Mouse (Mus musculus) common myeloid progenitor, adult 5-6 weeks (primary cell): Measurements from ENCODE around the gene Pdcd2. TPM values are rescaled to one million over a fixed set of nuclear protein-coding genes. Genes with fewer than 3 reads are reported as not detected.

ENCODE experiments used
- ATAC-seq: replicated peaks from 2 replicates; pipeline ENCODE4 v1.8.0; 2016; ENCODE audit warnings: low read depth, mild to moderate bottlenecking, moderate TSS enrichment, inconsistent platforms; ENCODE audit not compliant: poor library complexity, severe bottlenecking
- total RNA-seq: library from RNA; stranded (forward); fragments of 200-1000, 187-1606 nt; gene quantifications from 2 replicates; pipeline ENCODE4 v1.2.3, GENCODE M21; 2017

Gene Pdcd2
- total RNA-seq, 1 experiment from 2014 or later: 100 TPM

DNA sequence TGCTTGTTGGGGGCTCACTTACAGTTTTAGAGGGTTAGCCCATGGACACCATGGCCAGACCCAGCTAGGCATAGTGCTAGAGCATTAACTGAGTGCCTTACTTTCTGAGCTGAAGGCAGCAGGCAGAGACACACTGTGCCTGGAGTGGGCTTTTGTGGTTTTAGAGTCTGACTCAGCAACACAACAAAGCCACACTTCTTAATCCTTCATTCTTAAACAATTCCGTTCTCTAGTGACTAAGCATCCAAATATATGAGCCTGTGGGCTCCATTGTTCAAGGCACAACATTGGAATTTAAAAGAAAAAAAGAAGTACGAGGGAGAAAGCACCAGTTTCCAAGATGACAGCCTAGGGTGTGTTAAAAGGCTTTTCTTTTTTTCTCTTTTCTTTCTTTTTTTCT, 16.4 kb downstream of the Pdcd2 start:
- no peak for ATAC-seq

DNA sequence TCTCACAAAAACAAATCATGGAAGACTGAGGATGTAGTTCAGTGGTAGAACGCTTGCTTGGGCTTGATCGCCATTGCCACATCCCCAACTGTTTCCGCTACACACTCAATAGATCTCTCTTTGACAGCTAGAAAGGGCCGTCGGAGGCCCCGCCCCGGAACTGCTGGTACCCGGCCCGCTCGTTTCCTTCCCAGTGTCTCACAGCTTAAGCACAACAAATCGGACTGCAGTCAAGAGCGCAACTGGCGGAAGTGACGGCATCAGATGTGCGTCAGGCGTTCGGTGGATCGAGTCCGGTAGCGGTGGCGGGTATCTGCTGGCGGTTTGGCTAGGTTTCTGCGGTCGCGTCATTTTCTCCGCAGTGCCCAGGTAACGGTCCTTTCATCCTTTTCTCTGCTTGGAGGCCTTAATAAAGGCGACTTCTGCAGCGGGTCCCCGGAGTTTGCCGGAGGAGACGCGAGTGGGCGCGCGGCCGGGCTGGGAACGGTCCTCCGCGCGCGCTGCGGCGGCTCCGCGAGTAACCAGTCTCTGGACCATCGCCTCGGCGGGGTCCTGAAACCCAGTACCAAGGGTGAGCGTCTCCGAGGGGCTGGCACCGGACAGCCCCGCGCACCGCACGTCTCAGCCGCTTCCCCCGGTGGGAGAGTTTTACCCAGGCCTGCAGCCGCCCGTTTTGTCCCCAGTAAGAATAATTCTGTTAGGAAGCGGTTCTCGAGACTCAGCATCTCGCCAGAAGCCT, 27.3 kb downstream of the Pdcd2 start, which contains the start of the genes Psmb1 and Tbp:
Gene Psmb1, minus strand, starts transcription at position 96 of the 739 bp plus-strand sequence.
Gene Tbp, plus strand, starts transcription at position 233 of the 739 bp plus-strand sequence.
- peak; percentile 87 for ATAC-seq

DNA sequence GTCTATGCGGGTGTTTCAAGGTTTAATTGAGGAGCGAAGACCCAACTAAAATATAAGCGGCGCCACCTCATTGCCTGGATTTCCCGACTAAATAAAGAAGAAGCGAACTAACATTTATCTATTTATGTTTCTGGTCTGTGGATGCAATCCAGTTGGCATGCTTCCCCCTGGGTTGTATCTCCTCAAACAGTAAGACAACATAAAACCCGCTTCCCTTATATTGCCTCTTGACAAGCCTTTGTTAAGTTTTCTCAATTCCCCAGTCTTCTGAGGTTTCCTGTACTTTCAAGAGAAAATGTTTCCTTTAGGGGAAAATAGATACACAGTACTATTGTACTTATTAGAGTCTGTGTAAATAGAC, 28.4 kb downstream of the Pdcd2 start:
- no peak for ATAC-seq

DNA sequence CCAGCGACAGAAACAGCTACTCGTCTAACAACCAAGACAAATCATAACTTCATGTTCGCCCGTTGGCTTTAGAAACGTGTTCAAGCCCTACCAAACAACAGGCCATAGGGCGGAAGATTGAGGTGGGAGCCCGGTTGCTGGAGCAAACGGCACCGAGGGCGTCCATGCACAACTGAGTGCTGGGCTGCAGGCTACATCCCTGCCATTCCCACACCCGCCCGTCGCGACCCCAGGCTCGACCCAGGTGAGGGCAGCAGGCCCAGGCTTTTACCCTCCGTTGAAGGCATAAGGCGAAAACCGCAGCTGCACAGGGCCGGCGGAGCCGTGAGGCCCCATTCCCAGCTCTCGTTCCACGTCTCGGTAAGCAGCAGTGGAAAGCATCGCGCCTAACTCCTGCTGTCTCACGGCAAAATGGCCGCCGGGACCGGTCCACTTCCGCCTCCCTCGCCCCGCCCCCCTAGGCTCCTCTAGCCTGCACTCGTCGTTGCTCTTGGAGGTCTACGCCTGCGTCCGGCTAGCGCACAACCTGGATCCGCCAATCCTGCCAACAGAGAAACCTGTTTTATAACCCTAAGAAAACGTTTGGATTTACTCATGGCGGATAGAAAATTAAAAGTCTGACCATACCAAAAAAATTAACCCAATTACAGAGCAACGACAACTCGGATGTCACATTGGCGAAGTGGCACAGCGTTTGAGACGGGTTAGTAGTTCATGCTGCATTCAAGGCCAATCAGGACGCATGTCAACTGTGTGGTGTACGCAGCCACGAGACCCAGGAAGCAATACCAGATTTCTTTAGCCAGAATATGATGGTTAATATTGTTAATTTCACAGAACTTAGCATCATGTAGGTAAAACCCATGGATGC, 29.0 kb downstream of the Pdcd2 start:
- peak; percentile 84 for ATAC-seq

DNA sequence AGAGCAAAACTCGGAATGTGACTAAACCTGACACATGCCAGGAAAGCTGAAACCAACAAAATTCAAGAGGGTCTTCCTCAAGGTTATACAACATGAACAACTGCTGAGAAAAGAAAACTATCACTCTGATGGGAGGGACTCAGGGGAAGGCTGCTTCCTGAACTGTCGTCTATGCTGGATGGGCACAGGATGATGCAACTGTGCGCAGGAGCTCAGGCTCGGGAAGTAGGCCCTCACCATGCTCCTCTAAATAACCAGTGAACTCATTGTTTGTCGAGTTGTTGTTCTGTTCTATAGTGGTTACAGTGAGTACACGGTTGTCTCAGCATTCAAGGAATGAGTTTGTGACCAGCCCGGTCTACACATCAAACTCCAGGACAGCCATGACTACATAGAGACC, 36.6 kb downstream of the Pdcd2 start:
- no peak for ATAC-seq

DNA sequence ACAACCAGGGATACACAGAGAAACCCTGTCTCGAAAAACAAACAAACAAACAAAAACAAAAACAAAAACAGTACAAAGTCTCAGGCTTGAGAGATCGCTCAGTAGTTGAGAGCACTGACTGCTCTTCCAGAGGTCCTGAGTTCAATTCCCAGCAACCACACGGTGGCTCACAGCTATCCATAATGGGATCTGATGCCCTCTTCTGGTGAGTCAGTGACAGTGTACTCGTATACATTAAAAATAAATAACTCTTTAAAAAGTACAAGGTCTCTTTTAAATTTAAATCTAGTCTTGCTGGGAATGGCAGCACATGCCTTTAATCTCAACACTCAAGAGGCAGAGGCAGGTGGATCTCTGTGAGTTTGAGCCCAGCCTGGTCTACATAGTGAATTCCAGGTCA, 54.4 kb downstream of the Pdcd2 start:
- no peak for ATAC-seq

Other genes starting within 250 kb of the Pdcd2 start
- 0.23 TPM in 1 of 2 replicates, not detected in the other for gene Dll1, start 150.4 kb downstream of the Pdcd2 start, total RNA-seq
- 12.7 and 14.7 TPM in 2 replicates for gene Fam120b, start 131.1 kb downstream of the Pdcd2 start, total RNA-seq
- gene Psmb1, start 27.6 kb downstream of the Pdcd2 start, total RNA-seq: 178 and 184 TPM in 2 replicates
- gene Tbp, start 27.4 kb downstream of the Pdcd2 start, total RNA-seq: 48.1 and 58.4 TPM in 2 replicates
- 7.1 and 7.8 TPM in 2 replicates for gene Prdm9, start 37.1 kb upstream of the Pdcd2 start, total RNA-seq
- gene Chd1, start 177.7 kb upstream of the Pdcd2 start, total RNA-seq: 75.5 and 100 TPM in 2 replicates